In the genomic region with DNA sequence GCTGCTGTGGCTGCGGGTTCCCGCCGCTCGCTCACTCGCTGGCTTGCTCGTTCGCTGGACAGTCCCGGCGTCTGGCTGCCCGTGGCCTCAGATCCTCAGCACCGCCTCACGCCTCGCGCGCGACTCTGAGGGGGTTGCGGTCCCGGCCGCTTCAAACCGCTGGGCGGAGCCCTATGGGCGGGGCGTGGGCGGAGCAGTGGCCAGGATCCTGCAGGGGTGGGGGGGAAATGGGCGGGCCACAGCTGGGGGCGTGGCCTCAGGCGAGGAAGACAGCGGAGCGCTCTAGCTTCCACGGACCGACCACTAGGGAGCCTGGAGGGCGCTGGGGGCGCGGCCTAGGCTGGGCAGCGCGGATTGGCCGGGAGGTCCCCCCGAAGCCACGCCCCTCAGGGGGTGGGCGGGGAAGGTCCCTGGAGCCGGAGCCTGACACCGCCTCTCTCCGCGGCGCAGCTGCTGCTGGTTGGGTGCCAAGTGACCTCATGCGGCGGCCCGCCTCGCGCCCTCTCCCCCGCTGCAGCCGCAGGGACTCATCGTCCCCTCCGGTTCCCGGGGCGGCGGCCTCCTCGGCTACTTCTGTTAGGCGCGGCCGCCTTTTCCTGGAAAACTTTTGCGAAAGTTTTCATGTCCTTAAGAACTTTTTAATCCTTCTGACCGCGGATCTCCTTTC, we compare ENCODE assay signal across 8 mouse cellular contexts. TPM values are rescaled to one million over a fixed set of nuclear protein-coding genes. Genes with fewer than 3 reads are reported as not detected.
A peak's percentile ranks its signal among the peaks of the same experiment; 100 is the strongest.
DNase-seq lines count a peak whose midpoint lies in the region; ATAC-seq lines count a peak whose summit lies in the region.

Gene Clic4, minus strand, starts transcription at position 175 of the 667 bp plus-strand sequence.

- peak; percentile 92 for ATAC-seq in megakaryocyte progenitor cell, adult 5-6 weeks (replicated peaks; ENCODE audit: poor library complexity)

- DNase-seq in adipocyte (ENCODE audit: low spot score): peak; percentile 98
- peak; percentile 99 for DNase-seq in embryo, embryonic 10 days (ENCODE audit: low spot score)
- DNase-seq in gastrocnemius, postnatal 10 days: peak; percentile 100
- peak; percentile 99 for DNase-seq in induced T-regulatory cell, adult 2 months (ENCODE audit: low read depth)
- peak; percentile 93 to 95 for DNase-seq in left cerebral cortex, adult 9 months (ENCODE audit: low spot score in 2 of 2)
- peak; percentile 93 for DNase-seq in right cerebral cortex, postnatal 14 days
- DNase-seq in urinary bladder, postnatal 36 days (ENCODE audit: low spot score in 2 of 2): peak; percentile 99 to 100

RNA-seq across cellular contexts. Expression of gene Clic4, which starts in this region (rescaled TPM):
- total RNA-seq in gastrocnemius, postnatal 10 days (2021): 10 to 100 TPM; 56.8 to 69.7 TPM
- 28.2 and 34.1 TPM in 2 replicates for total RNA-seq in megakaryocyte progenitor cell, adult 5-6 weeks (2015)
- 29.9 and 35.1 TPM in 2 replicates for total RNA-seq in megakaryocyte progenitor cell, adult 5-6 weeks (2017)

Comparison
In these comparisons a context has a peak if more than half of its experiments do, and no peak if none do; other contexts are left out.
1. Peak in every context shown above with its lines: DNase-seq and ATAC-seq.